Mouse (Mus musculus) hindbrain, postnatal 0 days (tissue): Measurements from ENCODE around the gene Pafah2. TPM values are rescaled to one million over a fixed set of nuclear protein-coding genes. Genes with fewer than 3 reads are reported as not detected.

ENCODE experiments used
- ATAC-seq: fragments of 200-750 bp; cut with Nextera tagmentation; 2 replicates; pipeline ENCODE4 v1.8.0; 2017; ENCODE audit warnings: mild to moderate bottlenecking, moderate TSS enrichment, moderate library complexity
- DNase-seq: peaks from one replicate; pipeline ENCODE4 v3.0.0-alpha.2; 2015; ENCODE audit warnings: low spot score
- H3K27ac ChIP-seq: fragments of 300-500 bp; sonication (generic); 2 replicates; pipeline ENCODE4 v1.5.1; 2014; ENCODE audit warnings: mild to moderate bottlenecking
- H3K27me3 ChIP-seq: fragments of 300-500 bp; sonication (generic); 2 replicates; pipeline ENCODE4 v1.6.1; 2014; ENCODE audit warnings: low read length, mixed read lengths; ENCODE audit not compliant: insufficient read depth
- H3K36me3 ChIP-seq: fragments of 300-500 bp; sonication (generic); 2 replicates; pipeline ENCODE4 v1.6.1; 2014; ENCODE audit warnings: low read length, mixed read lengths; ENCODE audit not compliant: insufficient read depth
- H3K4me1 ChIP-seq: fragments of 300-500 bp; sonication (generic); 2 replicates; pipeline ENCODE4 v1.6.1; 2014; ENCODE audit warnings: antibody characterized with exemption, low read length, mixed read lengths; ENCODE audit not compliant: insufficient read depth
- H3K4me2 ChIP-seq: fragments of 300-500 bp; sonication (generic); 2 replicates; pipeline ENCODE4 v1.6.1; 2014; ENCODE audit warnings: low read depth, mild to moderate bottlenecking, low read length, moderate library complexity, mixed read lengths
- H3K4me3 ChIP-seq: fragments of 300-500 bp; sonication (generic); 2 replicates; pipeline ENCODE4 v1.5.1; 2014; ENCODE audit warnings: low read length
- H3K9ac ChIP-seq: fragments of 300-500 bp; sonication (generic); replicated peaks from 2 replicates; pipeline ENCODE4 v1.6.1; 2014; ENCODE audit warnings: mild to moderate bottlenecking, low read length, moderate library complexity, mixed read lengths
- H3K9me3 ChIP-seq: fragments of 300-500 bp; sonication (generic); 2 replicates; pipeline ENCODE4 v1.6.1; 2016; ENCODE audit warnings: low read length, mixed read lengths
- CTCF ChIP-seq: IDR thresholded peaks from 2 replicates; pipeline ENCODE4 v1.5.1; 2016; ENCODE audit warnings: antibody characterized with exemption, control low read depth, low read depth
- WGBS: fragments of 180-500 bp; shearing (Covaris S2); extraction: QIAGEN DNeasy Blood & Tissue Kit; methylation state at CpG from one replicate; pipeline ENCODE4 v1.1.7; 2014; 5-methylcytosine and 5-hydroxymethylcytosine counted together
- polyA plus RNA-seq: library from polyadenylated mRNA; unstranded; fragments of >200 nt; fragmentation: Nextera tagmentation; extraction: Ambion mirVana; gene quantifications from 2 replicates; pipeline ENCODE4 v1.2.1, GENCODE M21; 2015
- total RNA-seq: library from RNA; depleted of rRNA; stranded (reverse); fragments of >200 nt; gene quantifications from 2 replicates; pipeline ENCODE4 v1.2.3, GENCODE M21; 2014

The Pafah2 gene
- total and polyA plus RNA-seq, 2 experiments from 2014 or later, result 6.7 to 17.9 TPM

- WGBS, result 39% methylated on average over 12 of the region's 12 CpGs
Observed at GRCm38 (mm10) chr4:134352261-134352707, 43.8 kb upstream of the Pafah2 start.

DNA sequence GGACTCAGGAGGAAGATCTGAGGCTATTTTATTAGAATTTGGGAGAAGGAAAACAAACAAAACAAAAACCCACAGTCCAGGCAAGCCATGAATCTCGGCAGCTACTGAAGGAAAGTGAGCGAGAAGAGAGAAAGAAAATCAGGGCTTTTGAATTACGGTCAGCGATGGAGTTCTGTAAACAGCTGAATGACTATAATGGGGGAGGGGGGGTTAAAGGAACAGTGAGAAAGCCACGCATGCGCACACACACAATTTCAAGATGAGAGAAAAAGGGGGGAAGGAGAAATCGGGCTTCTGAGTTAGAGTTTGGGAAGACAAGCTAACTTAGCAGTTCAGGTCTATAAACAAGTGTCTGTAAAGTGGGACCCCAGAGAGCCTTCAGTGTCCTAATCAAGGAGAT is 43.2 kb upstream of the Pafah2 start:
- H3K36me3 ChIP-seq, result no peaks in the 10 kb centered on the region
- no peak overlapping the region for H3K9ac ChIP-seq
- H3K27ac ChIP-seq, result no peak overlapping the region
- no peak for TF ChIP-seq CTCF
- H3K9me3 ChIP-seq, result no peaks in the 10 kb centered on the region
- DNase-seq, result no peak
- no peak for ATAC-seq
- 0 out of 2 replicates have a peak, but pooled peaks cover 3% of the 10 kb centered on the region for H3K27me3 ChIP-seq
- no peak overlapping the region for H3K4me2 ChIP-seq
- no peaks in the 10 kb centered on the region; the same call in 1 of the 2 replicates for H3K4me1 ChIP-seq
- H3K4me3 ChIP-seq, result no peak overlapping the region
- 77% methylated on average over 7 of the region's 7 CpGs for WGBS

More at GRCm38 (mm10) chr4:134352261-134352707, 43.8 kb upstream of the Pafah2 start:
- TF ChIP-seq CTCF, result no peak
- no peaks in the 10 kb centered on the region for H3K36me3 ChIP-seq
- H3K4me1 ChIP-seq, result no peaks in the 10 kb centered on the region
- no peak overlapping the region for H3K9ac ChIP-seq
- DNase-seq, result no peak
- H3K4me3 ChIP-seq, result no peak overlapping the region
- ATAC-seq, result no peak
- H3K9me3 ChIP-seq, result no peaks in the 10 kb centered on the region
- 0 out of 2 replicates have a peak, but pooled peaks cover 1% of the 10 kb centered on the region for H3K27me3 ChIP-seq
- no peak overlapping the region for H3K4me2 ChIP-seq
- no peak overlapping the region for H3K27ac ChIP-seq

DNA sequence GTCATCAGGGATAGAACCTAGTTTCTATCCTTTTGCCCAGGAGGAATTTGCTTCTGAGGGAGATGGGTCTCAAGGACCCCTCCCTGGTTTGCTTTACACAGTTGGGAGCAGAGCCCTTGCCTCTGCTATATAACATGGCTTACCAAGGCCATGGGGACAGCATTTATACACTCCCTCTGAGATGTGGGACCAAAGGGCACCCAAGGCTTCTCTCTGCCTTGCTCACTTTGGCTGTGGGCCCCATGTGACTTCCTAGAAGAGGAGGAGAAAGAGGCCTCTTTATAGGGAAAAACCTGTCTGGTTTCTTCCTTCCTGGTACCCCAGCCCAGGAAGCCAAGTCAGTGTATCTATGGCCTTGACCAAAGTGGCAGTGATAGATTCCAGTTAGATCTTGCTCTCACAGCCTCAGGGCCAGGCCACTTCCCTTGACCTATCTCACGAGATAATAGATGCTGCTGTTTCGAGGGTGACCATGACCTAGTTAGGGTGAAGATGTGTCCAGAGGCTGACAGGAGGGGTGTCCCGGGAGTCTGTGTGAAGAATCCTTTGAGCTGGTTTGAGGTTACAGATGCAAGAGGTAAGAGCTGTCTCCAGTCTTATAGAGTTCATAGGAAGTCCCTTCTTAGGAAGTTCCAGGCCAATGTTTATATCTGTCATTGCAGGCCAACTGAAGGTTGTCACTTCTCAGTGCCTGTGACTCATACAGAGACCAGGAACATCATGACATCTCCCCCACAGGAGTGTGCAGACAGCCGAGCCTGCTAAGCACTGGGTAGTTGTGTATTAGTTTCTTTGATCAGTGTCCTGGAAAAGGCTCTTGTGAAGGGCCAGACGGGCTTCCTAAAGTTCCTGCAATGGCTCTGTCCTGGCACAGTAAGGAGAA is 42.4 kb upstream of the Pafah2 start:
- Histone ChIP-seq H3K4me1 (no peaks in the 10 kb centered on the region; the same call in 1 of the 2 replicates), H3K27ac (no peak overlapping the region), H3K36me3 (no peaks in the 10 kb centered on the region), H3K4me3 (no peak overlapping the region), H3K9ac (no peak overlapping the region), H3K27me3 (0 out of 2 replicates have a peak, but pooled peaks cover 3% of the 10 kb centered on the region), H3K9me3 (no peaks in the 10 kb centered on the region), H3K4me2 (no peak overlapping the region)
- WGBS, result 67% methylated on average over 5 of the region's 5 CpGs
- no peak for ATAC-seq
- DNase-seq, result no peak
- TF ChIP-seq CTCF, result no peak

- Histone ChIP-seq H3K4me2 (no peak overlapping the region), H3K4me1 (no peaks in the 10 kb centered on the region; the same call in 1 of the 2 replicates), H3K27me3 (0 out of 2 replicates have a peak, but pooled peaks cover 3% of the 10 kb centered on the region), H3K4me3 (no peak overlapping the region), H3K27ac (no peak overlapping the region), H3K9ac (no peak overlapping the region), H3K36me3 (no peaks in the 10 kb centered on the region), H3K9me3 (no peaks in the 10 kb centered on the region)
- whole genome bisulfite sequencing, result 54% methylated on average over 16 of the region's 16 CpGs
- DNase-seq (no peak), ATAC-seq (no peak)
- no peak for TF ChIP-seq CTCF
Observed at GRCm38 (mm10) chr4:134355841-134356452, 40.2 kb upstream of the Pafah2 start.

GRCm38 (mm10) chr4:134356591-134357460 is 39.3 kb upstream of the Pafah2 start:
- no peaks in the 10 kb centered on the region; the same call in 1 of the 2 replicates for H3K4me1 ChIP-seq
- WGBS, result 20% methylated on average over 22 of the region's 22 CpGs
- no peak; the same call in 1 of the 2 replicates for ATAC-seq

GRCm38 (mm10) chr4:134357461-134357771 is 38.7 kb upstream of the Pafah2 start:
- no peaks in the 10 kb centered on the region for H3K9me3 ChIP-seq
- H3K4me2 ChIP-seq, result peak overlapping the region; percentile 55
- H3K36me3 ChIP-seq, result no peaks in the 10 kb centered on the region
- no peak for ATAC-seq
- TF ChIP-seq CTCF, result no peak
- no peaks in the 10 kb centered on the region; the same call in 1 of the 2 replicates for H3K4me1 ChIP-seq
- H3K27me3 ChIP-seq, result 0 out of 2 replicates have a peak, but pooled peaks cover 3% of the 10 kb centered on the region
- 40% methylated on average over 17 of the region's 17 CpGs for WGBS
- DNase-seq, result no peak
- no peak overlapping the region for H3K27ac ChIP-seq
- H3K9ac ChIP-seq, result peak overlapping the region; percentile 40; the same call in 1 of the 2 replicates
- H3K4me3 ChIP-seq, result peak overlapping the region; percentile 23

More at GRCm38 (mm10) chr4:134356591-134357460, 39.3 kb upstream of the Pafah2 start:
- peak overlapping the region; percentile 55 for H3K4me2 ChIP-seq
- H3K9ac ChIP-seq, result peak overlapping the region; percentile 40; the same call in 1 of the 2 replicates
- no peak overlapping the region for H3K27ac ChIP-seq
- DNase-seq, result peak; percentile 89
- TF ChIP-seq CTCF, result peak; percentile 99
- peak overlapping the region; percentile 23 for H3K4me3 ChIP-seq
- H3K9me3 ChIP-seq, result no peaks in the 10 kb centered on the region
- 0 out of 2 replicates have a peak, but pooled peaks cover 3% of the 10 kb centered on the region for H3K27me3 ChIP-seq
- H3K36me3 ChIP-seq, result no peaks in the 10 kb centered on the region
